Mouse (Mus musculus) lung, postnatal 0 days (tissue): ENCODE measurements around the gene Gm8212. TPM values are rescaled to one million over a fixed set of nuclear protein-coding genes. Genes with fewer than 3 reads are reported as not detected.
"Not testable (repeated sequence)": the region's sequence is repeated elsewhere in the genome, so short reads cannot be mapped to it uniquely, and the experiment has no call there.

Experiments used
- ATAC-seq: fragments of 200-750 bp; cut with Nextera tagmentation; 2 replicates; pipeline ENCODE4 v1.8.0; 2017; ENCODE audit warnings: moderate library complexity
- DNase-seq: peaks from one replicate; pipeline ENCODE4 v3.0.0-alpha.2; 2016; ENCODE audit warnings: low spot score
- H3K27ac ChIP-seq: fragments of 300-500 bp; sonication (generic); 2 replicates; pipeline ENCODE4 v1.5.1; 2014; ENCODE audit warnings: antibody characterized with exemption, mild to moderate bottlenecking, low read length, mixed read lengths
- H3K27me3 ChIP-seq: fragments of 300-500 bp; sonication (generic); replicated peaks from 2 replicates; pipeline ENCODE4 v1.6.1; 2014; ENCODE audit warnings: low read length, mixed read lengths; ENCODE audit not compliant: insufficient read depth
- H3K36me3 ChIP-seq: fragments of 300-500 bp; sonication (generic); 2 replicates; pipeline ENCODE4 v1.6.1; 2014; ENCODE audit warnings: low read length, mixed read lengths; ENCODE audit not compliant: insufficient read depth
- H3K4me1 ChIP-seq: fragments of 300-500 bp; sonication (generic); 2 replicates; pipeline ENCODE4 v1.6.1; 2014; ENCODE audit warnings: antibody characterized with exemption, low read depth, low read length, mixed read lengths; ENCODE audit not compliant: insufficient read depth
- H3K4me2 ChIP-seq: fragments of 300-500 bp; sonication (generic); replicated peaks from 2 replicates; pipeline ENCODE4 v1.6.1; 2014; ENCODE audit warnings: low read depth, mild to moderate bottlenecking, low read length, moderate library complexity, mixed read lengths
- H3K4me3 ChIP-seq: fragments of 300-500 bp; sonication (generic); 2 replicates; pipeline ENCODE4 v1.5.1; 2014; ENCODE audit warnings: low read depth, low read length
- H3K9ac ChIP-seq: fragments of 300-500 bp; sonication (generic); replicated peaks from 2 replicates; pipeline ENCODE4 v1.6.1; 2014; ENCODE audit warnings: low read depth, mild to moderate bottlenecking
- H3K9me3 ChIP-seq: fragments of 300-500 bp; sonication (generic); 2 replicates; pipeline ENCODE4 v1.6.1; 2016; ENCODE audit warnings: low read length, mixed read lengths
- CTCF ChIP-seq: IDR thresholded peaks from 2 replicates; pipeline ENCODE4 v1.5.1; 2016; ENCODE audit warnings: antibody characterized with exemption, mild to moderate bottlenecking
- EP300 ChIP-seq: IDR thresholded peaks from 2 replicates; pipeline ENCODE4 v1.6.1; 2016; ENCODE audit warnings: antibody characterized with exemption, mild to moderate bottlenecking, control low read depth
- WGBS: fragments of 180-500 bp; shearing (Covaris S2); extraction: QIAGEN DNeasy Blood & Tissue Kit; methylation state at CpG from one replicate; pipeline ENCODE4 v1.1.7; 2014; 5-methylcytosine and 5-hydroxymethylcytosine counted together
- polyA plus RNA-seq: library from polyadenylated mRNA; unstranded; fragments of >200 nt; fragmentation: Nextera tagmentation; extraction: Ambion mirVana; gene quantifications from 2 replicates; pipeline ENCODE4 v1.2.1, GENCODE M21; 2015

Gm8212 gene
- not detected in 2 replicates for polyA plus RNA-seq

DNA sequence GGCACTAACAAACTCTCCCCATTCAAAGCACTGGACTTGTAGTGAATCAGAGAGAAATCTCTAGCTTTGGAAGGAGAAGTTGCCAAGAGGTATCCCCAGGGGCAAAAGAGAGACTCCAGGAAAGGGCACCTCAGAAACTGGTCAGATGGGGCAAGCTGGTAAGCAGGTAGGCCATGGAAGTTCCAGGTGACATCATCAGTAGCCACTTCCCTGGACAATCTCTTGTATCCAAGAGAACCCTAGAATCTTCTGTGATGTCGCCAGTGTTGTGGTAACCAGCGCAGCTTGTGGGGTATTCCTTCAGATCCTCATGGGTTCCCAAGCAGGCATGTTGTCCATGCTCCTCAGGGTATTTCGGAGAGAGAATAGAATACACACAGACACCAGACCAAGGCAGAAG, at the start of gene Gm8212:
Gene Gm8212 (plus strand): TSS at position 301 of the 400 bp plus-strand sequence.
- not testable (repeated sequence) for H3K9me3 ChIP-seq, H3K27me3 ChIP-seq, ATAC-seq, H3K36me3 ChIP-seq, DNase-seq, H3K27ac ChIP-seq, H3K4me2 ChIP-seq, H3K9ac ChIP-seq, H3K4me3 ChIP-seq, H3K4me1 ChIP-seq
- WGBS = 91% methylated on average over 1 of the region's 3 CpGs

- H3K4me3 ChIP-seq, H3K36me3 ChIP-seq, DNase-seq, H3K9ac ChIP-seq, ATAC-seq, H3K4me2 ChIP-seq, H3K27me3 ChIP-seq, H3K27ac ChIP-seq, H3K9me3 ChIP-seq, H3K4me1 ChIP-seq: not testable (repeated sequence)
- WGBS = 85% methylated on average over 3 of the region's 3 CpGs
Measured at GRCm38 (mm10) chr14:44213154-44213553, 15.7 kb downstream of the Gm8212 start, which contains the start of gene 4930503E14Rik. Gene 4930503E14Rik, minus strand, starts transcription at chr14:44213254.

DNA sequence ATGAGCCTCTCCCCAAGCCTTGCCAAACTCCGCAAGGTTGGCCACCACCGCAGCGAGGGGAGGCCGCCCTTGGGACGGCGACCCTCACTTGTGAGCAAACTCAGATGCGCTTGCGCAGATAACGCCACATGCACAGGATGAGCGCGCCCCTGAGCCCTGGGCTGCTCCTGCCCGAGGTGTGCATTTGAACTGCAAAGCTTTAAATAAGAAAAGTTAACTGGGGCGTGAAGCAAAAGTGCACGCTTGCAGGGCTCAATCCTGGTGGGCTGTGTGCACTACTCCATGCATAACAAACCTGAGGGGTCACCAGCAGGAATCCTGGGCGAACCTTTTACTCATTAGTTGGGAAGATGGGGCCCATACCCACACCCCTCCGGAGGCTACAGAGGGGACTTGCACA, 50.6 kb downstream of the Gm8212 start:
- Histone ChIP-seq H3K27ac (no peak overlapping the region), H3K4me2 (no peak overlapping the region), H3K4me3 (no peak overlapping the region), H3K4me1 (no peaks in the 10 kb centered on the region), H3K9ac (no peak overlapping the region), H3K36me3 (no peaks in the 10 kb centered on the region), H3K27me3 (no peaks in the 10 kb centered on the region), H3K9me3 (no peaks in the 10 kb centered on the region)
- TF ChIP-seq CTCF (no peak), EP300 (no peak)
- DNase-seq (no peak), ATAC-seq (no peak)
- WGBS = 88% methylated on average over 16 of the region's 16 CpGs

Other genes with a start within 250 kb of the Gm8212 start
- gene Ang5, start 240.6 kb upstream of the Gm8212 start, polyA plus RNA-seq = not detected in 2 replicates
- gene Ang6, start 195.4 kb upstream of the Gm8212 start, polyA plus RNA-seq = not detected in 2 replicates
- 119 and 146 TPM in 2 replicates for gene Ear2, start 95.0 kb upstream of the Gm8212 start, polyA plus RNA-seq
- not detected in 2 replicates for gene Gm3327, start 73.8 kb upstream of the Gm8212 start, polyA plus RNA-seq
- not detected in 2 replicates for gene 4930503E14Rik, start 15.6 kb downstream of the Gm8212 start, polyA plus RNA-seq
- gene Gm8220, start 87.9 kb downstream of the Gm8212 start, polyA plus RNA-seq = not detected in 2 replicates
- gene Gm5930, start 140.9 kb downstream of the Gm8212 start, polyA plus RNA-seq = not detected in 2 replicates
- gene Gm8229, start 167.7 kb downstream of the Gm8212 start, polyA plus RNA-seq = not detected in 2 replicates
- gene Gm3371, start 213.0 kb downstream of the Gm8212 start, polyA plus RNA-seq = not detected in 2 replicates
- gene Gm8232, start 236.0 kb downstream of the Gm8212 start, polyA plus RNA-seq = not detected in 2 replicates